Mouse (Mus musculus): ENCODE measurements at regions not wholly inside any gene's neighbourhood (a gene's known extent, or its start where the extent isn't known, plus 50 kb on each side); places are given as distances from the start of the nearest gene placed in this dataset.

DNA sequence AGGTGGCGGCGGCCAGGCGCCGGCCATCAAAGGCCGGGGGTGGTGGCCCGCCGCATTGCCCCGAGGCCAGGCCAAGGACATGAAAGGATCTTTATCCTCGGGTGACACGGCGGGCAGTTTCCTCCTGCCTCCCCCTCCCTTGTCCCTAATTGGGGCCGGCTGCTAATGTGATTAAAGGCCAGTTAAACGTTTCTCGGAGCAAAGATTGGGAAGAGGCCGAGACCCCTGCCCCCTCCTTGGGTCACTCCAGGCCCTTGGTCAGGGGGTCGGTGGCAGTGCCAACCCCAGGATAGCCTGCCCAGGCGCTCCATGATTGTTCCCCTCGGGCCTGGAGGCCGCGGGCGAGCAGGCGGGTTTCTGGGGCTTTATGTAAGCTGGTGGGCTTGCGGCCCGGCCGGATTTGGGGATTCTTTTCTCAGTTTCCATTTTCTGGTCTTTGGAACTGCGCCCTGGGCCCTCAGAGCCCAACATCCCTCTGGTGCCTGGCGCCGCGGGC lies 90.7 kb upstream of the Dio3 start:
- DNase-seq = no peak

- no peak for DNase-seq
Measured at GRCm38 (mm10) chr12:110188641-110189328, 90.1 kb upstream of the Dio3 start.

DNA sequence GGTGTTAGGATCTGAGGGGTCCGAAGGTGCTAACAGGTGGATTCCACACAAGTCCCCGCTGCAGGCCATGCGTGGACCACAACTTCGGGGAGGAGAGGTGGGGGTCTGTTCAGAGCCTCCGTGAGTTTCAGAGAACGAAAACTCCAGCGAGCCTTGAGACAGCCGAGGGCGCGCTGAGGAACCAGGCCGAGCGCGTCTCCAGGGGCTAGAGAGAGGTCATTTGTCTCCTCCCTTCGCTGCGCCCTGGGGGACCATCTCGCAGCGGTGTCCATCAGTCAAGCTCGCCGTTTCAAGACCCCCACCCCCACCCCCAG lies 89.6 kb upstream of the Dio3 start:
- no peak for DNase-seq

GRCm38 (mm10) chr12:110192186-110192585 lies 86.7 kb upstream of the Dio3 start:
- no peak for DNase-seq

DNA sequence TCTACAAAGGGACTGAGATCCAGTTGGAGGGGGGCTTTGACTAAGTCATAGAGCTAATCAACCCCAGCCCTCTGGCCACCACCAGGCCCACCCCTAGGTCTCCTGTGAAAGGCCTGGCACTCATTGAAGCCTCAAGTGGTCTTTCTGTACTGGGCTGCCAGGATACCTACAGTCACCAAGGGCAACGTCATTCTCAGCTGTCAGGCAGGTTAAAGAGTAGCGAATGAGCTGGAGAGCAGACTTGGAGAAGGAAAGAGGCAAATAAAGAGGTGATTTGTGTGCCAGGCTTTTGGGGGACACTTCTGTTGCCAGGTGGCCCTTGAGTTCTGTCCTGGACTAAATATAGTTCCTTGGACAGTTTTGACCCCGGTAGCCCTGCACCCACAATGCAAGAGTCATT lies 81.5 kb upstream of the Dio3 start:
- peak; percentile 71 for DNase-seq

GRCm38 (mm10) chr12:110200471-110200870 lies 78.4 kb upstream of the Dio3 start:
- no peak for DNase-seq

- DNase-seq = no peak
Measured at GRCm38 (mm10) chr12:110200887-110201286, 78.0 kb upstream of the Dio3 start.

- peak; percentile 68 for DNase-seq
Measured at GRCm38 (mm10) chr12:110203271-110204014, 75.4 kb upstream of the Dio3 start.

- DNase-seq = no peak
Measured at GRCm38 (mm10) chr12:110204246-110204989, 74.5 kb upstream of the Dio3 start.

DNA sequence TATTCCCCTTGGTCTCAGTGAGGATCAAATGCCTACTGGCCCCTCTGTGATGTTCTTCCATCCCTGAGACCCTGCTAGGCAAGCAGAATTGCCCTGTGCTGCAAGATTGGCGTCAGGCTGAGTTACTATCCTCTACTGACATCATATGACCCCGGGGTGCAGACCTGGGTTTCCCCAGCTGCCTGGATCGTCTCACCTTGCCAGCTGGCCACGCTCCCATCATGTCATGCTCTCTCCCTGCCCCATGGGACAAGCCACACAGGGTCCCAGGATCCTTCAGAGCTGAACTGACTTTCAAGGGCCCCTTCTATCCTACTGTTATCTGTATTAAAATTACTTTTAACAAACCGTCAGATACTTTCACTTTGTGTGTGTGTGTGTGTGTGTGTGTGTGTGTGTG lies 72.6 kb upstream of the Dio3 start:
- DNase-seq = peak; percentile 13

GRCm38 (mm10) chr12:110206812-110207211 lies 72.1 kb upstream of the Dio3 start:
- DNase-seq = peak; percentile 37

DNA sequence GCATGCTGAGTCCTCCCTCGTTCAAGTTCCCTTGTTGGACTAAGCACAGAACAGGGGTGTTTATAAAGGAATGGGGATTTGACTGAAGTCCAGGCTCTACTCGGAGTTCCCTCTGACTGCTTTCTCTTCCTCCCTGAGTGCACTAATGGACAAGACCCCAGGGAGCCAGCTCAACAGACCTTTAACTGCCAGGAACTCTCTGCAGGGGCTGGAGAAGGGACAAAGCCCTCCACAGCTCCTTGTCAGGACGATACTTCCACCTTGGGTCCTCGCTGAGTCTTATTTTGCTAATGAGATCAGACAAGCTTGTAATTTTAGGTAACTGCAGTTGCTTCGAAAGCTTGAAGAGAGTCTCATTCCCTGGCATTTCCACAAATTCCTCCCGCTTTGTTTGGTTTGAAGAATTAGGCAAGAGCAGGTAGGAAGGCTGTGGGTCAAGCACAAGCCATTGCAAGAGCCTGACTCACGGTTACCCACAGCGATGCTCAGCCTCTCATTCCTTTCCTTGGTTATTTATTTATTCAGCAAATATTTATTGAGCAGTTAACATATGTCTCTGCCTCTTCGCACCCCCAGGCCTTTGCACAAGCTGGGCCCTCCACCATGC lies 71.5 kb upstream of the Dio3 start:
- peak; percentile 47 for DNase-seq

DNA sequence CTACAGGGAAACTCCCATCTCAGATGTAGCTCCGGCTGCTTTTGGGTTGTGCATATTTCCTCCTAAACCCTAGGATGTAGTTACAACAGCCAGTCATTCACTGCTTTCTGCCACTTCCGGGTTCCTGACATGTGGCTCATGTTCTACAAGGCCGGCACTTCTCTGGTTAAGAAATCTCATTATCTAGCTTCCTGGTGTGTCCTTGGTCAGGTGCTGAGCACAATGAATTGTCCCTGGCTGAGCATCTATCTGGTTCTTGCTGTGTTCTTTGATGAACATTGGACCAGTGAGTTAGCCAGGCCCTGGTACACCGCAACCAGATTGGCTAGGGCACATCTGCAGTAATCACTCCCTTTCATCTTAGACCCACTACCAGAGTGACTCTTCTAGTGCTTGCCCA lies 66.2 kb upstream of the Dio3 start:
- no peak for DNase-seq

DNA sequence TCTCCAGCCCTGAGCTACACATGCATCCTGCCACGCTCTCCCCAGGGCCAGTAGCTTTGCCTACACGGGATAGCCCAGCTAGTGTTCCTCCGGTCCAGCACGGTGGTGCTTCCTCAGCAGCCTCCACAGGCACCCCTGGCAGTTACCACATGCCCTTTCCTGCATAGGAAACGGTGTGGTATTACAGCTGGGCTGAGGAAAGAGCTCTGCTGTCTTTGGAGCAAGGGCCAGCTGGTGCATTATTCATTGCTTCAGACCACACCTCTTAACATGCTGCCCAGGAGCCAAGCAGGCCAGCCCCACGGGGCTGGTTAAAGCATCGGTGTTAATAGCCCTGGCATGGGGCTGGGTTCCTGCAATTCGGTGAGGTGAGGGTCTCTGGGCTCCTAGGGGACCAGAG lies 64.0 kb upstream of the Dio3 start:
- no peak for DNase-seq

DNA sequence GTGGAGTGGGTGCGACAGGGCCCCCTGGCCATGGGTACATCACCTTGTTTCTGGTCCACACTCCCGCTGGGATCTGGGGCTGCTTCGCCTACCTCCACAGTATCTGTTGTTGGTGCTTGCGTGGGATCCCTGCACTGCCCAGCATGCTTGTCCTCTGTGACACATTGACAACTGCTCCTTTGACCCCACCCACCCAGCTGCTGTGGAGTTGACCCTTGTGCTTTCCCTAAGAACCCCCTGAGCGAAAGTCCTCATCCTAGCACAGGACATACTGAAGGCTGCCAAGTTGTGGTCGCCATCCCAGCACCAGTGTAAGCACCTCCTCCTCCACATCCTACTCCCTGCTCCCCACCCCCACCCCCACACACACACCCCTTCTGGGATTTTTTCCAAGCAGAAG lies 63.6 kb upstream of the Dio3 start:
- no peak for DNase-seq

DNA sequence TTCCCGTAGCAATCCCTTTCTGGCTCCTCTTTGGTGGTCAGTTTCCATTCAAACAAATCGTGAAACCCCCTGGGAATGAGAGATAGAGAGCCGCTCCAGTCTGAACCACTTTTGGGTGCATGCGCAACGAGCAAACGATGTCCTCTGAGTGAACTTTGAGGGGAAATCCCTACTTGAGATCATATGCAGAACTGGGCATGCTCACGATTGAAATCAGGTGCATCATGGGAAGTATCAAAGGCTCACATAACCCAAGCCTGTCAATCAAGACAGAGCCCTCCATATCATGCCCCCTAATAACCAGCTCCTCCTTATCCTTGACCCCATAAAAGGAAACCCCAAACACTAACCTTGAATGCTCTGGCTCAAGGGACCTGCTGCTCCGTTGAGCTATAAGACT lies 59.1 kb upstream of the Dio3 start:
- no peak for DNase-seq

DNA sequence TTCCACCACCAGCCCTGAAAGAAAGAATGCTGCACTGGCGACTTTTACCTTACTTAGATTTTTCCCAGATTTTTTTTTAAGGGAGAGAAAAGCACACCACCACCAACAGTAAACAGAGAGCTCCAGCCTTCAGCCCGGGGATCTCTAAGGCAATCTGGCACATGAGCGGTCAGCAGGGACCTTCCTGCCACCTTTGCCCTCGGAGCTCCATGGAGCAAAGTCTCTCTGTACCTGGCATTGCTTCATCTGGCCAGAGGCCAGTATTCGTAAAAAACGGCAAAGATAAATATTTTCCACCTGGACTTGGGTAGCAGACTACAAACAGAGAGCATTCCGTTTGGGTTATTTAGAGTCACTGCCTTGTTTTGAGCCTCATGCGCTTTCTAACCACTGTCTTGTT lies 58.4 kb upstream of the Dio3 start:
- peak; percentile 15 for DNase-seq

DNA sequence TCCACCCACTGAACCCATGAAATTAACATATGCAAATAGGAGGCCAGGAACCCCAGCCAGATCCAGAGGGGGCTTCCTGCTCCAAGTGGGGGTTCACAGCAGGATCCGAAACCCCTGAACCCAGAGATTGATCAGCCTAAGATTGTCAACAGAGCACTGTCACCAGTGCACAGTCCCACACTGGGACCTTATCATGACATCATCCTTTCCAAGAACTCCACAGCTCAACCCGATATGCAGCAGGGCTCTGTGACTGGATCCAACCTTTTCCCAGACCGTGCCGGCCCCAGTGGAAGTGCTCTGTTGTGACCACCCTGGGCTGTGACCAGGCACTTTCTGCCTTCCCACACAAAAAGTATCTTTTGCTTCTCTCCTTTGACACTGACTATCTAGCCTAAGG lies 57.7 kb upstream of the Dio3 start:
- no peak for DNase-seq

DNA sequence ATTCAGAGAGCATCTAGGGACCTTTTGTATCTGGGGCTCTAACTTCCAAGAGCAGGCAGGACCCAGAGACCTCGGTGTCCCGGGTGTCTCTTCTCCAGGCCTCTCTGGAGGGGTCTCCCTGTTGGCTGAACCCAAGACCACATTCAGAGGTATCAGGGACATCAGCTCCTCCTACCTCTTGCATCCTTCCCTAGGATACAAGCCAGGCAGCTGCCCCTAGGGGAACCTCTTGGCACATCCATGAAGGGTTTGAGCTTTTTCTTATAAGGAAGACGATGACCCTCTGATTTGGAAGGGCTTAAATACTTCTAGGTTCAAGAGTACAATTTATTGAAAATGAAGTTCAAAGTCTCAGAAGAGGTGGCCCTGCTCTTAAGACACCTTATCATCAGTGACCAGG lies 57.2 kb upstream of the Dio3 start:
- no peak for DNase-seq

GRCm38 (mm10) chr12:110224250-110224649 lies 54.6 kb upstream of the Dio3 start:
- DNase-seq = no peak

- DNase-seq = no peak
Measured at GRCm38 (mm10) chr12:110228011-110228411, 50.9 kb upstream of the Dio3 start.
